Mouse (Mus musculus): ENCODE data around the gene Rap1gap2. TPM values are rescaled to one million over a fixed set of nuclear protein-coding genes. Genes with fewer than 3 reads are reported as not detected.

Gene Rap1gap2
- total and polyA plus RNA-seq, 3 experiments, result 55.4 to 79.8 (median 76.6) TPM

GRCm38 (mm10) chr11:74483153-74483817 lies 127.4 kb downstream of the Rap1gap2 start:
- in situ Hi-C loops (cut with MboI; ENCODE audit: low pct_ligation_motif_present, low pct_unique_long_range_greater_than_20kb, low sequenced_read_pairs), result loop anchor here (5.0 kb wide), 1 partner anchor 51 kb away; no protein-coding TSS in a partner anchor
- Histone ChIP-seq H3K4me3 (replicated peaks in 1 of 3; ENCODE audit: low read depth in 2 of 3, low read length in 2 of 3, poor library complexity in 1 of 3) (no peak overlapping the region), H3K79me2 (replicated peaks; ENCODE audit: control insufficient read depth, extremely low read depth, insufficient read depth, poor library complexity, severe bottlenecking) (peaks cover 41% of the 10 kb centered on the region), H3K36me3 (replicated peaks in 1 of 2; ENCODE audit: control insufficient read depth in 1 of 2, insufficient read depth in 1 of 2, low read length in 1 of 2) (peaks cover 41 to 91% of the 10 kb centered on the region in 2 experiments), H3K9ac (ENCODE audit: insufficient read depth, low read depth) (no peak overlapping the region), H3K27me3 (replicated peaks) (no peaks in the 10 kb centered on the region), H3K9me3 (replicated peaks; ENCODE audit: low read length) (no peaks in the 10 kb centered on the region), H3K4me2 (ENCODE audit: insufficient read depth, low read depth, poor library complexity, severe bottlenecking) (no peak overlapping the region), H3K27ac (ENCODE audit: insufficient read depth, low read depth) (no peak overlapping the region), H3K4me1 (ENCODE audit: control insufficient read depth in 1 of 2, insufficient read depth in 2 of 2) (peaks cover 33 to 99% of the 10 kb centered on the region in 2 experiments)
- DNase-seq (ENCODE audit: extremely low read depth), result no peak
- dilution Hi-C loops (cut with MboI; ENCODE audit: extremely low pct_ligation_motif_present, extremely low pct_unique_long_range_greater_than_20kb, low sequenced_read_pairs), result no loop called here
- TF ChIP-seq HCFC1 (IDR thresholded peaks at IDR 0.05; ENCODE audit: low read depth, low read length), result no peak
- TF ChIP-seq MEF2A (IDR thresholded peaks at IDR 0.05; ENCODE audit: borderline replicate concordance, low read depth, low read length), result no peak
- TF ChIP-seq TBP (conservative IDR thresholded peaks at IDR 0.05; ENCODE audit: low read depth, low read length), result no peak
- TF ChIP-seq ZNF384 (IDR thresholded peaks at IDR 0.05; ENCODE audit: low read depth, low read length), result no peak
- no peak for TF ChIP-seq JUN (IDR thresholded peaks at IDR 0.05; ENCODE audit: insufficient read depth, low read depth, low read length)
- no peak for TF ChIP-seq JUND (conservative IDR thresholded peaks at IDR 0.05; ENCODE audit: low read depth, low read length)
- TF ChIP-seq NELFE (IDR thresholded peaks at IDR 0.05; ENCODE audit: low read depth, low read length), result no peak
- no peak for TF ChIP-seq KAT2A (IDR thresholded peaks at IDR 0.05; ENCODE audit: insufficient replicate concordance, low read length)

GRCm38 (mm10) chr11:74481797-74482196 lies 128.9 kb downstream of the Rap1gap2 start:
- Histone ChIP-seq H3K4me3 (replicated peaks in 1 of 3; ENCODE audit: low read depth in 2 of 3, low read length in 2 of 3, poor library complexity in 1 of 3) (no peak overlapping the region), H3K36me3 (replicated peaks in 1 of 2; ENCODE audit: control insufficient read depth in 1 of 2, insufficient read depth in 1 of 2, low read length in 1 of 2) (peaks cover 47 to 88% of the 10 kb centered on the region in 2 experiments), H3K4me1 (ENCODE audit: control insufficient read depth in 1 of 2, insufficient read depth in 2 of 2) (peaks cover 31 to 99% of the 10 kb centered on the region in 2 experiments), H3K27me3 (replicated peaks) (no peaks in the 10 kb centered on the region), H3K4me2 (ENCODE audit: insufficient read depth, low read depth, poor library complexity, severe bottlenecking) (no peak overlapping the region), H3K79me2 (replicated peaks; ENCODE audit: control insufficient read depth, extremely low read depth, insufficient read depth, poor library complexity, severe bottlenecking) (peaks cover 40% of the 10 kb centered on the region), H3K9me3 (replicated peaks; ENCODE audit: low read length) (no peaks in the 10 kb centered on the region), H3K9ac (ENCODE audit: insufficient read depth, low read depth) (no peak overlapping the region), H3K27ac (ENCODE audit: insufficient read depth, low read depth) (no peak overlapping the region)
- in situ Hi-C loops (cut with MboI; ENCODE audit: low pct_ligation_motif_present, low pct_unique_long_range_greater_than_20kb, low sequenced_read_pairs) (loop anchor here (5.0 kb wide), 1 partner anchor 49 kb away; no protein-coding TSS in a partner anchor), dilution Hi-C loops (cut with MboI; ENCODE audit: extremely low pct_ligation_motif_present, extremely low pct_unique_long_range_greater_than_20kb, low sequenced_read_pairs) (no loop called here)
- TF ChIP-seq IRF4 (IDR thresholded peaks at IDR 0.05; ENCODE audit: low read depth, low read length) (peak; percentile 38; the same call in 1 of the 2 replicates), MEF2A (IDR thresholded peaks at IDR 0.05; ENCODE audit: borderline replicate concordance, low read depth, low read length) (no peak), NELFE (IDR thresholded peaks at IDR 0.05; ENCODE audit: low read depth, low read length) (no peak), CHD2 (IDR thresholded peaks at IDR 0.05; ENCODE audit: low read length) (no peak), MXI1 (IDR thresholded peaks at IDR 0.05; ENCODE audit: low read depth, low read length) (no peak), CTCF (conservative IDR thresholded peaks at IDR 0.05 in 1 of 2, IDR thresholded peaks at IDR 0.05 in 1 of 2; ENCODE audit: low read depth in 2 of 2, low read length in 2 of 2) (peak in 1 of 2 experiments; percentile 66; a peak in 2 of 4 replicates), ZMIZ1 (IDR thresholded peaks at IDR 0.05; ENCODE audit: low read depth, low read length) (no peak), MAX (IDR thresholded peaks at IDR 0.05; ENCODE audit: low read length) (no peak), SMC3 (IDR thresholded peaks at IDR 0.05; ENCODE audit: low read depth, low read length) (peak; percentile 67), USF1 (IDR thresholded peaks at IDR 0.05; ENCODE audit: low read depth, low read length) (no peak), ETS1 (conservative IDR thresholded peaks at IDR 0.05; ENCODE audit: low read depth, low read length) (peak; percentile 30; the same call in 1 of the 2 replicates), USF2 (conservative IDR thresholded peaks at IDR 0.05; ENCODE audit: low read depth, low read length) (no peak), RAD21 (IDR thresholded peaks at IDR 0.05; ENCODE audit: low read depth, low read length) (peak; percentile 48), TBP (conservative IDR thresholded peaks at IDR 0.05; ENCODE audit: low read depth, low read length) (no peak), RCOR1 (conservative IDR thresholded peaks at IDR 0.05; ENCODE audit: low read depth, low read length) (no peak), KAT2A (IDR thresholded peaks at IDR 0.05; ENCODE audit: insufficient replicate concordance, low read length) (no peak)
- peak; percentile 66 for DNase-seq (ENCODE audit: extremely low read depth)
